Mouse (Mus musculus) embryonic facial prominence, embryonic 11.5 days (tissue): ENCODE measurements at regions not wholly inside any gene's neighbourhood (a gene's known extent, or its start where the extent isn't known, plus 50 kb on each side); places are given as distances from the start of the nearest gene placed in this dataset.

ENCODE experiments used
- ATAC-seq: fragments of 200-750 bp; cut with Nextera tagmentation; replicated peaks from 2 replicates; pipeline ENCODE4 v1.8.0; 2017; ENCODE audit warnings: low read depth; ENCODE audit not compliant: insufficient number of reproducible peaks, low FRiP score, low TSS enrichment
- DNase-seq: peaks from one replicate; pipeline ENCODE4 v3.0.0-alpha.2; 2015; ENCODE audit warnings: low spot score
- H3K27ac ChIP-seq: fragments of 300-500 bp; sonication (generic); replicated peaks from 2 replicates; pipeline ENCODE4 v1.5.1; 2014; ENCODE audit warnings: mild to moderate bottlenecking, low read depth, low read length, control low read depth
- H3K27me3 ChIP-seq: fragments of 300-500 bp; sonication (generic); 2 replicates; pipeline ENCODE4 v1.6.1; 2014; ENCODE audit warnings: mild to moderate bottlenecking, low read length, moderate library complexity, mixed read lengths; ENCODE audit not compliant: control insufficient read depth, insufficient read depth
- H3K36me3 ChIP-seq: fragments of 300-500 bp; sonication (generic); replicated peaks from 2 replicates; pipeline ENCODE4 v1.6.1; 2014; ENCODE audit warnings: low read depth, mild to moderate bottlenecking, low read length, moderate library complexity, mixed read lengths; ENCODE audit not compliant: control insufficient read depth, insufficient read depth
- H3K4me1 ChIP-seq: fragments of 300-500 bp; sonication (generic); 2 replicates; pipeline ENCODE4 v1.6.1; 2014; ENCODE audit warnings: low read length, mixed read lengths; ENCODE audit not compliant: control insufficient read depth, insufficient read depth
- H3K4me2 ChIP-seq: fragments of 300-500 bp; sonication (generic); 2 replicates; pipeline ENCODE4 v1.6.1; 2014; ENCODE audit warnings: low read depth, mild to moderate bottlenecking, control low read depth, low read length, moderate library complexity
- H3K4me3 ChIP-seq: fragments of 300-500 bp; sonication (generic); 2 replicates; pipeline ENCODE4 v1.5.1; 2014; ENCODE audit warnings: low read depth, low read length, control low read depth
- H3K9ac ChIP-seq: fragments of 300-500 bp; sonication (generic); replicated peaks from 2 replicates; pipeline ENCODE4 v1.6.1; 2014; ENCODE audit warnings: mild to moderate bottlenecking, control low read depth, low read length
- H3K9me3 ChIP-seq: fragments of 300-500 bp; sonication (generic); replicated peaks from 2 replicates; pipeline ENCODE4 v1.6.1; 2016; ENCODE audit warnings: mild to moderate bottlenecking, low read length, inconsistent platforms, mixed read lengths; ENCODE audit not compliant: control insufficient read depth
- WGBS: fragments of 180-500 bp; shearing (Covaris S2); extraction: QIAGEN DNeasy Blood & Tissue Kit; methylation state at CpG from one replicate; pipeline ENCODE4 v1.1.7; 2014; 5-methylcytosine and 5-hydroxymethylcytosine counted together

DNA sequence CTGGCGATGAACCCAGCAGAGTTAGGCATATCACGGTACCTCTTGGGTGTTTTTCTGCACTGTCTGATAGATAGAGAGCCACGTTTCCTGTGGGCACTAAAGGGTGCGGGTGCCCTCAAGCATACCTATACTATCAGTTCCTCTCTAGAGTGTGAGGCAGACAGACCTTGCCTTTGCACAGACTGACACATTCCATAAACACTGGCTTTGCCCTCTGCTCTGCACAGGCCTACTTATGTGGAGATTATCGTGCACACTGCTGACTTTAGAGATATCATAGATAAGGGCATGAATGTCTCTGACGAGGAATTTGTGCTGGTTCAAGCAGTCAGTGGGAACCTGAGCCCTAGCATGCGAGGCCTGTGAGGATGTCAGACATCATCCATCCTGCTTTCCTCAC is 102.1 kb downstream of the Tmem170b start:
- DNase-seq (no peak), ATAC-seq (no peak)
- Histone ChIP-seq H3K9me3 (no peaks in the 10 kb centered on the region), H3K4me3 (no peak overlapping the region), H3K27ac (no peak overlapping the region), H3K4me2 (no peak overlapping the region), H3K9ac (no peak overlapping the region), H3K36me3 (no peaks in the 10 kb centered on the region), H3K4me1 (no peaks in the 10 kb centered on the region), H3K27me3 (no peaks in the 10 kb centered on the region)
- WGBS, result 78% methylated on average over 7 of the region's 7 CpGs

DNA sequence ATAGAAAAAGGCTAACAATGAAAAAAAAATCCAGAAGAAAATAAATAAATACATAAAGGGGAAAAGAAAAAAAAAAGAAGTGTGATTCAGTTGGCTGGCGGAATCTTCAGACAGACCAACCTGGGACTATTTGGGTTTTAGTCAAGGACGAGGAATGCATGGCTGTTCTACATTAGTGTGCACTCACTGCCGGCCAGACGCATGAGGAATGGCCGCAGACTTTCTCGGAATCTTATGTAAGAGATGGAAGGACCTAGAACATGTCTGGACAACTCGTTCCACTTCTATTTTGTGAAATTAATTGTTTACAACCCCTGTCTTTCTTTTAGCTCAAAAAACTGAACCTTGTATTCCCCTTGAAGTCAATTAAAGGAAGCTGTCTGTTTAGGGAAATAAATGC is 103.4 kb downstream of the Tmem170b start:
- no peaks in the 10 kb centered on the region for H3K36me3 ChIP-seq
- ATAC-seq (no peak), DNase-seq (no peak)
- WGBS, result 62% methylated on average over 7 of the region's 7 CpGs
- H3K27ac ChIP-seq, result no peak overlapping the region
- H3K27me3 ChIP-seq, result no peaks in the 10 kb centered on the region
- no peak overlapping the region for H3K4me3 ChIP-seq
- H3K4me2 ChIP-seq, result no peak overlapping the region
- H3K9me3 ChIP-seq, result no peaks in the 10 kb centered on the region
- H3K4me1 ChIP-seq, result no peaks in the 10 kb centered on the region
- no peak overlapping the region for H3K9ac ChIP-seq

DNA sequence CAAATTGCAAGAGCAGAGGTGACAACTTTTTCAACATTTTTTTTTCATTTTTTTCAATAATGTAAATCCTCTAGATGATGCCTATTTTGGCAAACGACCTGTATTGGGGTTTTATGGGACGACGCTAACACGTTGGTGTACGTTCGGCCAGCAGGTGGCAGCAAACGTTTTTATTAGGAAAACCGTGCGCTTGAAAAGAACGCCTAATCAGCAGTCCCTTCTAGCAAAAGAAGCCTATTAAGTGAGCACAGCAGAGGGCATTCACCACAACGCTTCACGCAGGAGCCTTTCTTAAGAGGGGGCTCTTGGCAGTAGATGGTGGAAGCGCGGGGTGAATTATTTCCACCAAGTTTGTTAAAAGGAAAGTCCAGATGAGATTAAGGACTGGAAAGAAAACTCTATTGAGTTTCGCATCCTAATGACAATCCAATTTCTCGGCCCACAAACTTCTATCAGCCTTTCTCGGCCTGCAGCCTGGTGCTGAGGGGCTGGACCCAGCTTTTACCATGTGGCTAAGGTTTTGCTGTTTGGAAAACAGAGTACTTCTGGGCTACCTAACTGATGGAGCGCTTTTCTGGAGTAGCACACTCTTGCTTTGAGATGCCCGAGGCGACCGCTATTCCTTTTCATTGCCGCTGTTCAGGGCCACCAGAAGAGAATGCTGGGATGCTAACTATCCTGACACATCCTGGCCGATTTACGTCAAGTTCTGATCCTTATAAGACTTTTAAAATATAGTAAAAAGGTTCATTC is 103.9 kb downstream of the Tmem170b start:
- no peaks in the 10 kb centered on the region for H3K4me1 ChIP-seq
- DNase-seq, result peak; percentile 95
- ATAC-seq, result no peak
- no peak overlapping the region for H3K27ac ChIP-seq
- H3K4me2 ChIP-seq, result no peak overlapping the region
- 36% methylated on average over 24 of the region's 24 CpGs for WGBS
- no peak overlapping the region for H3K9ac ChIP-seq
- H3K4me3 ChIP-seq, result no peak overlapping the region
- no peaks in the 10 kb centered on the region for H3K27me3 ChIP-seq
- H3K9me3 ChIP-seq, result no peaks in the 10 kb centered on the region
- H3K36me3 ChIP-seq, result no peaks in the 10 kb centered on the region

DNA sequence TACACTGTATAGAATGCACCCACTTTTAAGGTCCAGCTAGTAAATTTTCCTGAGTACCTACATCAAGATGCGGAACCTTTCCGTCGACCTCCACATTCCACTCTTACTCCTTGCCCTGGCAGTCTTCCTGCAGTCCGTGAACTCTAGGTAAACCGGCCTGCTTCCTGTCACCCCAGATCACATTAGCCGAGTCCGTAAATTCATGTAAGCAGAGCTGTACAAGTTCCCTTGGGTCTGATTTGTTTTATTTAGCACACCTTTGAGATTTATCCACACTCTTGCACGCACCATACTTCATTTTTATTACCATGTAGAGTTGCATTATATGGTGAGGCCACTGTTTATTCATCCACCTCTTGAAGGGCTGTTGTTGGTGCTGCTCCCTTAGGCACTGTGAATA is 106.9 kb downstream of the Tmem170b start:
- H3K27me3 ChIP-seq, result no peaks in the 10 kb centered on the region
- DNase-seq, result no peak
- H3K4me3 ChIP-seq, result no peak overlapping the region
- 48% methylated on average over 8 of the region's 8 CpGs for WGBS
- no peaks in the 10 kb centered on the region for H3K4me1 ChIP-seq
- ATAC-seq, result no peak
- no peaks in the 10 kb centered on the region for H3K36me3 ChIP-seq
- H3K4me2 ChIP-seq, result no peak overlapping the region
- no peak overlapping the region for H3K27ac ChIP-seq
- H3K9me3 ChIP-seq, result no peaks in the 10 kb centered on the region
- H3K9ac ChIP-seq, result no peak overlapping the region
